Mouse (Mus musculus): Measurements from ENCODE around the gene Zfp763. TPM values are rescaled to one million over a fixed set of nuclear protein-coding genes. Genes with fewer than 3 reads are reported as not detected.
"Not testable (repeated sequence)": the region's sequence is repeated elsewhere in the genome, so short reads cannot be mapped to it uniquely, and the experiment has no call there.

Gene Zfp763
- polyA plus RNA-seq (2016; fragmentation: Nextera tagmentation; extraction: Ambion mirVana): 7.1 and 8.0 TPM in 2 replicates

- H3K9me3 ChIP-seq: no peaks in the 10 kb centered on the region
- 0 out of 2 replicates have a peak, but pooled peaks cover under 1% of the 10 kb centered on the region for H3K36me3 ChIP-seq
- peak within 1 kb of the TSS; percentile 94 for H3K27ac ChIP-seq
- peak; percentile 88 for DNase-seq (ENCODE audit: low spot score)
- H3K27me3 ChIP-seq (ENCODE audit: insufficient read depth, poor library complexity, severe bottlenecking): no peaks in the 10 kb centered on the region
- H3K4me1 ChIP-seq: no peaks in the 10 kb centered on the region
- WGBS: 5% methylated on average over 27 of the region's 27 CpGs
- H3K4me3 ChIP-seq: peak within 1 kb of the TSS; percentile 92
These were observed at the start of gene Zfp763 for GRCm38 (mm10) chr17:33032900-33033891. Gene Zfp763 (minus strand): TSS chr17:33033402.

- DNase-seq (ENCODE audit: low spot score): no peak
- Histone ChIP-seq H3K9me3 (no peaks in the 10 kb centered on the region), H3K4me1 (no peaks in the 10 kb centered on the region), H3K4me3 (no peak within 1 kb of the TSS), H3K27me3 (ENCODE audit: insufficient read depth, poor library complexity, severe bottlenecking) (no peaks in the 10 kb centered on the region), H3K36me3 (no peaks in the 10 kb centered on the region), H3K27ac (no peak within 1 kb of the TSS)
- WGBS: 54% methylated on average over 1 of the region's 1 CpGs
These were observed 34.8 kb upstream of the Zfp763 start, which contains the start of gene 4921501E09Rik for GRCm38 (mm10) chr17:33067958-33068357. Gene 4921501E09Rik (minus strand): TSS chr17:33068058.

- no peak overlapping the region for H3K4me3 ChIP-seq
- no peak for DNase-seq (ENCODE audit: low spot score)
- no peaks in the 10 kb centered on the region for H3K4me1 ChIP-seq
- 6% methylated on average over 1 of the region's 1 CpGs for WGBS
- no peaks in the 10 kb centered on the region for H3K36me3 ChIP-seq
- no peaks in the 10 kb centered on the region for H3K27me3 ChIP-seq (ENCODE audit: insufficient read depth, poor library complexity, severe bottlenecking)
- no peaks in the 10 kb centered on the region for H3K9me3 ChIP-seq
- H3K27ac ChIP-seq: no peak overlapping the region
These were observed 29.8 kb upstream of the Zfp763 start for GRCm38 (mm10) chr17:33063001-33063400.

- no peaks in the 10 kb centered on the region for H3K36me3 ChIP-seq
- no peaks in the 10 kb centered on the region for H3K9me3 ChIP-seq
- DNase-seq (ENCODE audit: low spot score): no peak
- H3K4me3 ChIP-seq: no peak overlapping the region
- no peaks in the 10 kb centered on the region for H3K4me1 ChIP-seq
- no peak overlapping the region for H3K27ac ChIP-seq
- 3% methylated on average over 1 of the region's 1 CpGs for WGBS
- H3K27me3 ChIP-seq (ENCODE audit: insufficient read depth, poor library complexity, severe bottlenecking): no peaks in the 10 kb centered on the region
These were observed 25.6 kb upstream of the Zfp763 start for GRCm38 (mm10) chr17:33058791-33059190.

GRCm38 (mm10) chr17:33032376-33032775 is 826 bp downstream of the Zfp763 start:
- H3K4me1 ChIP-seq: no peaks in the 10 kb centered on the region
- H3K27ac ChIP-seq: peak overlapping the region; percentile 94; the same call in 1 of the 2 replicates
- peaks cover 7% of the 10 kb centered on the region; the same call in 1 of the 2 replicates for H3K36me3 ChIP-seq
- 0 out of 2 replicates have a peak, but pooled peaks cover 2% of the 10 kb centered on the region for H3K9me3 ChIP-seq
- WGBS: 12% methylated on average over 10 of the region's 10 CpGs
- H3K27me3 ChIP-seq (ENCODE audit: insufficient read depth, poor library complexity, severe bottlenecking): no peaks in the 10 kb centered on the region
- H3K4me3 ChIP-seq: peak overlapping the region; percentile 92
- no peak for DNase-seq (ENCODE audit: low spot score)

GRCm38 (mm10) chr17:33020434-33020833 is 12.8 kb downstream of the Zfp763 start:
- Histone ChIP-seq H3K36me3 (peaks cover 86% of the 10 kb centered on the region), H3K9me3 (peaks cover 41% of the 10 kb centered on the region)
- H3K27ac ChIP-seq; H3K27me3 ChIP-seq (ENCODE audit: insufficient read depth, poor library complexity, severe bottlenecking); H3K4me3 ChIP-seq; DNase-seq (ENCODE audit: low spot score); H3K4me1 ChIP-seq: not testable (repeated sequence)

GRCm38 (mm10) chr17:33008337-33008736 is 24.9 kb downstream of the Zfp763 start:
- no peaks in the 10 kb centered on the region for H3K27me3 ChIP-seq (ENCODE audit: insufficient read depth, poor library complexity, severe bottlenecking)
- DNase-seq (ENCODE audit: low spot score): no peak
- H3K36me3 ChIP-seq: peaks cover 19% of the 10 kb centered on the region
- H3K9me3 ChIP-seq: 0 out of 2 replicates have a peak, but pooled peaks cover 3% of the 10 kb centered on the region
- no peaks in the 10 kb centered on the region for H3K4me1 ChIP-seq
- no peak overlapping the region for H3K4me3 ChIP-seq
- no peak overlapping the region for H3K27ac ChIP-seq
- WGBS: 49% methylated on average over 9 of the region's 9 CpGs

- no peak overlapping the region for H3K4me3 ChIP-seq
- no peak overlapping the region for H3K27ac ChIP-seq
- H3K27me3 ChIP-seq (ENCODE audit: insufficient read depth, poor library complexity, severe bottlenecking): no peaks in the 10 kb centered on the region
- H3K9me3 ChIP-seq: no peaks in the 10 kb centered on the region; the same call in 1 of the 2 replicates
- H3K4me1 ChIP-seq: peaks cover 5% of the 10 kb centered on the region
- DNase-seq (ENCODE audit: low spot score): no peak
- H3K36me3 ChIP-seq: peaks cover 43% of the 10 kb centered on the region
- 89% methylated on average over 2 of the region's 2 CpGs for WGBS
These were observed 34.7 kb downstream of the Zfp763 start for GRCm38 (mm10) chr17:32998492-32998891.

GRCm38 (mm10) chr17:32992699-32993474 is 40.3 kb downstream of the Zfp763 start, which contains the start of gene Zfp952:
Gene Zfp952 (plus strand): TSS chr17:32993129.
- Histone ChIP-seq H3K4me3 (peak within 1 kb of the TSS; percentile 76), H3K27ac (peak within 1 kb of the TSS; percentile 77), H3K27me3 (ENCODE audit: insufficient read depth, poor library complexity, severe bottlenecking) (no peaks in the 10 kb centered on the region), H3K9me3 (no peaks in the 10 kb centered on the region), H3K4me1 (peaks cover 5% of the 10 kb centered on the region), H3K36me3 (peaks cover 15% of the 10 kb centered on the region)
- WGBS: 2% methylated on average over 21 of the region's 21 CpGs
- peak; percentile 92 for DNase-seq (ENCODE audit: low spot score)

- 73% methylated on average over 12 of the region's 12 CpGs for WGBS
- DNase-seq (ENCODE audit: low spot score): no peak
These were observed 41.1 kb downstream of the Zfp763 start for GRCm38 (mm10) chr17:32991965-32992698.

GRCm38 (mm10) chr17:32986301-32986700 is 46.9 kb downstream of the Zfp763 start:
- Histone ChIP-seq H3K9me3 (no peaks in the 10 kb centered on the region), H3K4me3 (no peak overlapping the region), H3K36me3 (0 out of 2 replicates have a peak, but pooled peaks cover 3% of the 10 kb centered on the region), H3K27me3 (ENCODE audit: insufficient read depth, poor library complexity, severe bottlenecking) (no peaks in the 10 kb centered on the region), H3K4me1 (no peaks in the 10 kb centered on the region), H3K27ac (no peak overlapping the region)
- no peak for DNase-seq (ENCODE audit: low spot score)
- WGBS: 64% methylated on average over 4 of the region's 4 CpGs

More at GRCm38 (mm10) chr17:32991965-32992698, 41.1 kb downstream of the Zfp763 start:
- Histone ChIP-seq H3K27ac (peak overlapping the region; percentile 77), H3K27me3 (ENCODE audit: insufficient read depth, poor library complexity, severe bottlenecking) (no peaks in the 10 kb centered on the region), H3K9me3 (no peaks in the 10 kb centered on the region), H3K4me3 (peak overlapping the region; percentile 76; the same call in 1 of the 2 replicates), H3K4me1 (peaks cover 5% of the 10 kb centered on the region), H3K36me3 (peaks cover 15% of the 10 kb centered on the region)

- Histone ChIP-seq H3K27ac (no peak overlapping the region), H3K27me3 (ENCODE audit: insufficient read depth, poor library complexity, severe bottlenecking) (no peaks in the 10 kb centered on the region), H3K36me3 (peaks cover 39% of the 10 kb centered on the region), H3K4me3 (no peak overlapping the region), H3K9me3 (no peaks in the 10 kb centered on the region), H3K4me1 (no peaks in the 10 kb centered on the region)
- 75% methylated on average over 4 of the region's 4 CpGs for WGBS
- no peak for DNase-seq (ENCODE audit: low spot score)
These were observed 51.8 kb downstream of the Zfp763 start for GRCm38 (mm10) chr17:32981361-32981760.

Measured in heart, embryonic 10.5 days (tissue).